Mouse (Mus musculus) adrenal gland, adult 8-10 months (tissue): ENCODE results near the gene Zfp398. TPM values are rescaled to one million over a fixed set of nuclear protein-coding genes. Genes with fewer than 3 reads are reported as not detected.

ENCODE experiments used
- DNase-seq: peaks from one replicate; pipeline ENCODE4 v3.0.0; 2022
- total RNA-seq, 4 experiments: library from RNA; stranded (reverse); gene quantifications; 2 replicates each; pipeline ENCODE4 v1.2.4; 2022

The Zfp398 gene
- total RNA-seq: 10 to 100 TPM; 15.0 to 19.0 (median 17.3) TPM

- DNase-seq: peak; percentile 92
Observed at GRCm38 (mm10) chr6:47835482-47835983, at the start of gene Zfp398. TSS of gene Zfp398 (plus strand) at chr6:47835661.

GRCm38 (mm10) chr6:47787941-47788736 lies 47.3 kb upstream of the Zfp398 start:
- peak; percentile 85 for DNase-seq

GRCm38 (mm10) chr6:47788821-47789220 lies 46.6 kb upstream of the Zfp398 start:
- DNase-seq: no peak

DNA sequence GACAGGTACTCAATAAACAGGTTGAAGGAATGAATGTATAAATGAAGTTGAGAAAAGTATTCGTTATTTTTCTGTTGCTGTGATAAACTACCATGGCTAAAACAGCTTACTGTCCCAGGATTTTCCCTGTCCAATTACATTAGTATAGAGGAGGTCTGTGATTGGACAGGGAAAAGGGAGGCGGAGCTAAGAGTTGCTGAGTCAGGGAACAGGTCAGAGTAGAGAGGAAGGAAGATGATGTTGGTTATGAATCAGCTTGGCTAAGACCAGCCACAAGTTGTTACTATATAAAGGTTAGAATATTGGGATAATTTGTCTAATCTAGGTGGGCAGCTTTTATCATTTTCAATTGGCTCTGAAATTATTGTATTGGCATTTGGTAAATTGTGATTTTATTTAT lies 44.7 kb upstream of the Zfp398 start:
- no peak for DNase-seq

DNA sequence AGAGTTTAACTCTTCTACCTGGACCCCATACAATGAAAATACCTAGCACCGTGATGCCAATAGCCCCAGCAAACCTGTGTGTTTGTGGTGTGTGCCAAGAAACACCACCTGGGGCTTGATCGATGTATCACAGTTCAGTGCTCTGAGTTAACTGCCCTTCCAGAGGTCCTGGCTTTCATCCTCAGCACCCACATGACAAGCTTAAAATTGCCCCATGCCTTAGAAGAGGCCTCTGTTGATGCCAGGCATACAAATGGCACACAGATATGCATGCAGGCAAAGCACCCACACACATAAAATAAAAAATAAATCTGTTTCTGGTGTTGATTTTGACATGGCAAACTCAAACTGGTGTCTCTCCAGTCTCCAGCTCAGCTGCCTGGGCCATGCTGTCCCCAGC lies 42.9 kb upstream of the Zfp398 start:
- no peak for DNase-seq

- DNase-seq: no peak
Observed at GRCm38 (mm10) chr6:47793284-47793683, 42.2 kb upstream of the Zfp398 start.

DNA sequence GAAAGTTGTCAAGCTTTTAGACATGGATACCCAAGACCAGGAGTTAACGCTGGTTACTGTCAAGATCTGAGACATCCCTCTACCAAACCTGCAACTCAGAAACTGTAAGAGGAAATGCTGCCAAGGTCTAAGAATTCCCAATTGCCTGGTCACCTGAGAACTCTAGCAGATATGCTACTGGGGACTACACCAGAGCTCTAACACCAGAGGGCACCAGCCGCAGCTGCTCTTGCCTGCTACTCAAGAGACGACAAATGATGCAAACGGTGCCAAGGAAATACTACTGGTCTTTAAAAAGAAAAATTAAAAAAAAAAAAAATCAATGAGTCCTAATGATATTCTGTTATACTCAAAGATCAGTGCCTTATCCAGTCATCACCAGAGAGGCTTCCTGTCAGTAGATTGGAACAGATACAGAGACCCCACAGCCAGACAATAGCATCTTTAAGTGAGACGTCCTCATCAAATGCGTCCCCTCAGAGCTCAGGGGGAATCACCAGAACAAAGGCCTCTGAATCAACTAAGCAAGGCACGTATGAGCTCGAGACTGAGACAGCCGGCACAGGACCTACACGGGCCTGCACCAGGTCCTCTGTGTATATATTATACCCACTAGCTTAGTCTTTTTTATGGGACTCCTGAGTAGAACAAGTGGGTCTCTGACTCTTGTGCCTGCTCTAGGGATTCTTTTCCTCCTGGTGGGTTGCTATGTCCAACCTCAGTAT lies 41.2 kb upstream of the Zfp398 start:
- DNase-seq: no peak

GRCm38 (mm10) chr6:47799079-47799478 lies 36.4 kb upstream of the Zfp398 start:
- no peak for DNase-seq

- no peak for DNase-seq
Observed at GRCm38 (mm10) chr6:47805520-47805919, 29.9 kb upstream of the Zfp398 start.

GRCm38 (mm10) chr6:47807419-47807818 lies 28.0 kb upstream of the Zfp398 start:
- DNase-seq: no peak

- DNase-seq: no peak
Observed at GRCm38 (mm10) chr6:47808545-47808944, 26.9 kb upstream of the Zfp398 start.

- DNase-seq: no peak
Observed at GRCm38 (mm10) chr6:47809053-47809452, 26.4 kb upstream of the Zfp398 start.

DNA sequence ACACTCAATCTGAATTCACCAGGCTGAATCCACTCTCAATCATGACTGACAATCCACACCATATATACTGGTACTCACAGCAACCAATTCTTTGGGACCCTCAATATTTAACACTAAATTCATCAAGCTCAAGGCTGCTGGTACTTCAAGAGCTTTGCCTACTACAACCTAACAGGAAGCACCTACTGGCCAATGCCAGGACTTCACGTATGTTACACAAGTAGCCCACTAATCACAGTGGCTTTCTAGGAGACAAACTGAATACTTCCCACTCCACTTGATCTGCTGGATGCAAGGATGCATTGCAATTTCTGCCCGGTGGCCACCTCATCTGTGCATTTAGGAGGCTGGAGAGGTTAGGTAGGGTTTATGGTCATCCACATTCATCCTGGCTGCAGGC lies 25.3 kb upstream of the Zfp398 start:
- DNase-seq: no peak

- no peak for DNase-seq
Observed at GRCm38 (mm10) chr6:47811324-47811723, 24.1 kb upstream of the Zfp398 start.

DNA sequence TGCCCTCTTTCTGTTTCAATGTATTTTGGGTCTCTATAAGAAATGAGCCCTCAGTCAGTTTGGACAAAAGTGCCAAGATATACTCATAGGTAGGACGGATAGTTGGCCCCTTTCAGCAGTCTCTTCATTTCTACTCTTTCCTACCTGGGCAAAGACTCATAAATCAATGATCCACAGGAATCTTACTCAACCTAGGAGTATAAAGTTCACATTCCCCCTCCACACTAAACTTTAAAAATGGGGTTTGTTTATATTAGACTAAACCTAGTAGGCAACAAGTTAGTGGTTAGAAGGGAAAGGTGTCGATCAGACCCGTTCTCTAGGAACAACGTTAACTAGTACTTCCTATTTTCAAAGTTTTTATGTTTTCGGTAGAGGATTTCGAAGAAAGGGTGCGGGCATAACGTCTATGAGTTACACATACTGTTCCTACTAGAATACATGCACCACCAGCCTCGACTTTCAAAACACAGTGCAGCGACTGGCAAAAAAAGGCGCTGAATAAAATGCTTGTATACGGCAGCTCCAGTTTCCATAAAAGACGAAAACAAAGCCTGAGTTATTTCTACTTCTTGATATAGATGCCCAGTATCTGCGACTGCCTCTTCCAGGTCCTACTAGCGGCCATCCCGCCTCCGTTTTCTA lies 23.1 kb upstream of the Zfp398 start:
- no peak for DNase-seq

DNA sequence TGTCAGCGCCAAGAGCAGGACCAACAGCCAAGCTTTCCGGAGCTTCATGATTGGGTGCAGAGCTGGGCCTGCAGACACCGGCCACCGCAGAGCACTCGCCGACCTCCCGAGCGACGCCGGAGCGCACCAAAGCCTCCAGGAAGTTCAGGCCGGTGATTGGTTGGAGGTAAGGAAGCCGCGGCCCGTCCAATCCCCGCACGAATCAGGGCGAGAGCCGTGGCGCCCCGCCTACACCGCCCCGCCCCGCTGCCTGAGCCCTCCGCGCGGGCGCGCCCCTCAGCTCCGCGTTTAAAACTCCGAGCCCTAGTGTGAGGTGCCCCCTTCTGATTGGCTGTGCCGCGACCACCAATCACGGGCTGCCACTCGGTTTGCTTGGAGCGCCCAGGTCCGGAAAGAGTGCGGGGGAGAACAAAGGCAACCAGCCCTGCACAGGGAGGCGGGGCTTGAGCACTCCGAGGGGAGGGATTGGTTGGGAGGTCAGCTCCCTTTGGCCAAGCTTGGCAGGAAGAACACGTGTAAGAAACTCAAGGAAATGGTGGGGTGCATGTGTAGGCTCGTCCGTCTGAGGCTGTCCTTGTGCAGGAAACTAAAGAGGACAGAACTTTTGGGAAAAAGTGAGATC lies 22.1 kb upstream of the Zfp398 start, which contains the start of gene Pdia4:
Gene Pdia4, minus strand, starts transcription at position 174 of the 622 bp plus-strand sequence.
- peak; percentile 99 for DNase-seq

GRCm38 (mm10) chr6:47816151-47816550 lies 19.3 kb upstream of the Zfp398 start:
- no peak for DNase-seq

DNA sequence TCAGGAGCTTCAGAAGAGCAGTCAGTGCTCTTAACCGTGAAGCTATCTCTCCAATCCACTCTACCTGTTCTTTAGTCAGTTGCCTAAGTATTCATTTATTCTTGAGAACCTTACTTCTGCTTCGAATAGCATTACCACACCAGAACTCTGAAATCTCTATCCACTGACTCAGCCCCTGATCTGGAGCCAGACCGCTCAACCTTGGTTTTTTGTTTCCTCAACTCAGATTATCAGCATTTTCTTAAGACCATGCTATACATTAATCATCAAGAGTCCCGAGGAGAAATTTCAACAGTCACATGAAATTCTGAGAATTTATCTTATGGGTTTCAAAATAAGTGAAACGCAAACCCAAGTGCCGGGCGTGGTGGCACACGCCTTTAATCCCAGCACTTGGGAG lies 16.7 kb upstream of the Zfp398 start:
- DNase-seq: no peak

DNA sequence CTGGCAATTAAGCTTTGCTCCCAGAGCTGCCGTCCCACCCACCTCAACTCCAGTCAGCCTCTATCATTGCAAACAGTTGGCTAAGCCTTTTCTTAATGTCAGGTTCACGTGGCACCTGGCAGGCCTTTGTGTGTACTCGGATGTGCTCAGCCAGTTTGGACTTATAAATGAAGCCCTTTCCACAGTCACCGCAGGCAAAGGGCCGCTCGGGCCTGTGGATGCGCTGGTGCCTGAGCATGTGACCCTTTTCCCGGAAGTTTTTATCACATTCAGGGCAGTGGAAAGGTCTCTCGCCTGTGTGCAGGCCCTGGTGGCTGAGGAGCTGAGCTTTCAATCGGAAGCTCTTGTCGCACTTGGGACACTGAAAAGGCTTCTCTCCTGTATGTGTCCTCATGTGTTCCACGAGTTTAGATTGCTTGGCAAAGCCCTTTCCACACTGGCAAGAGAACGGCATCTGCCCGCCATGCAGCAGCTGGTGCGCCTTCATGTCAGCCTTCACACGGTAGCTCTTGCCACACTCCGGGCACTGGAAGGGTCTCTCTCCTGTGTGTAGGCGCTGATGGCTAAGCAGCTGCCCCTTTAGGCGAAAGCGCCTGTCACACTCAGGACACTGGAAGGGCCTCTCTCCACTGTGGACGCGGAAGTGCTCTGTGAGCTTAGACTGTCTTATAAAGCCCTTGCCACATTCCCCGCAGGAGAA lies 15.7 kb upstream of the Zfp398 start:
- no peak for DNase-seq

GRCm38 (mm10) chr6:47821236-47821635 lies 14.2 kb upstream of the Zfp398 start:
- no peak for DNase-seq

GRCm38 (mm10) chr6:47821776-47822175 lies 13.7 kb upstream of the Zfp398 start:
- DNase-seq: no peak

- DNase-seq: no peak
Observed at GRCm38 (mm10) chr6:47824241-47824640, 11.2 kb upstream of the Zfp398 start.
